Mouse (Mus musculus) midbrain, embryonic 11.5 days (tissue): ENCODE data around the gene Btbd19. TPM values are rescaled to one million over a fixed set of nuclear protein-coding genes. Genes with fewer than 3 reads are reported as not detected.

ENCODE experiments used
- ATAC-seq: fragments of 200-750 bp; cut with Nextera tagmentation; 2 replicates; pipeline ENCODE4 v1.8.0; 2017; ENCODE audit warnings: moderate TSS enrichment, moderate library complexity; ENCODE audit not compliant: low FRiP score
- DNase-seq: peaks from one replicate; pipeline ENCODE4 v3.0.0; 2015; ENCODE audit warnings: low spot score; ENCODE audit errors: missing footprints
- H3K27ac ChIP-seq: fragments of 300-500 bp; sonication (generic); 2 replicates; pipeline ENCODE4 v1.5.1; 2014; ENCODE audit warnings: low read depth, low read length
- H3K27me3 ChIP-seq: fragments of 300-500 bp; sonication (generic); 2 replicates; pipeline ENCODE4 v1.6.1; 2014; ENCODE audit warnings: mild to moderate bottlenecking, low read length, moderate library complexity, mixed read lengths; ENCODE audit not compliant: control insufficient read depth, insufficient read depth
- H3K36me3 ChIP-seq: fragments of 300-500 bp; sonication (generic); 2 replicates; pipeline ENCODE4 v1.6.1; 2014; ENCODE audit warnings: mild to moderate bottlenecking, low read length, moderate library complexity, mixed read lengths; ENCODE audit not compliant: control insufficient read depth, insufficient read depth
- H3K4me1 ChIP-seq: fragments of 300-500 bp; sonication (generic); 2 replicates; pipeline ENCODE4 v1.6.1; 2014; ENCODE audit warnings: low read length; ENCODE audit not compliant: control insufficient read depth, insufficient read depth
- H3K4me2 ChIP-seq: fragments of 300-500 bp; sonication (generic); 2 replicates; pipeline ENCODE4 v1.6.1; 2014; ENCODE audit warnings: mild to moderate bottlenecking, moderate library complexity
- H3K4me3 ChIP-seq: fragments of 300-500 bp; sonication (generic); 2 replicates; pipeline ENCODE4 v1.5.1; 2014; ENCODE audit warnings: low read depth, low read length
- H3K9ac ChIP-seq: fragments of 300-500 bp; sonication (generic); 2 replicates; pipeline ENCODE4 v1.6.1; 2014; ENCODE audit warnings: low read length
- H3K9me3 ChIP-seq: fragments of 300-500 bp; sonication (generic); 2 replicates; pipeline ENCODE4 v1.6.1; 2016; ENCODE audit warnings: low read length; ENCODE audit not compliant: control insufficient read depth
- WGBS: fragments of 180-500 bp; shearing (Covaris S2); extraction: QIAGEN DNeasy Blood & Tissue Kit; methylation state at CpG from one replicate; pipeline ENCODE4 v1.1.7; 2014; 5-methylcytosine and 5-hydroxymethylcytosine counted together
- polyA plus RNA-seq: library from polyadenylated mRNA; unstranded; fragments of >200 nt; fragmentation: Nextera tagmentation; extraction: Ambion mirVana; gene quantifications from 2 replicates; pipeline ENCODE4 v1.2.1, GENCODE M21; 2014

The Btbd19 gene
- polyA plus RNA-seq, 1 experiment from 2014 or later, result 3.8 TPM

DNA sequence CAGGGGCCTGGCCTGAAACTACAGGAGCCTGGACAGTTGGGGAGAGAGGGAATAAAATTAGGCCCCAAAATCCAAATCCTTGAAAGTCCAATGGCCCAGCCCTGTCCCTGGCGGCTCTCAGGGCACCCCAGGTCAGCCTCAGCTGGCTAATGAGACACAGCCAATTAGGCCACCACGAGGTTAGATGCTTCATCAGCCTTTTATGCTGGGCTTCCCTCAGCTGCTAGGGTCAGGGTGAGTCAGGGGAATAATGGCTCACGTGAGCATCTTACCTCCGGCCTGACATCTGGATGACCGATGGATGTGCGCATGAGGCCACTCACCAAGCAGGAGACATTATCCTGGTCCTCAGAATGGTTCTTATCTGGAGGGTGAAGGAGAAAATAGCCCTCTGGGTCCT lies 5.3 kb upstream of the Btbd19 start:
- H3K4me1 ChIP-seq, result peaks cover 36% of the 10 kb centered on the region
- peak overlapping the region; percentile 72; the same call in 1 of the 2 replicates for H3K4me2 ChIP-seq
- no peak for DNase-seq
- 0 out of 2 replicates have a peak, but pooled peaks cover 3% of the 10 kb centered on the region for H3K27me3 ChIP-seq
- peak overlapping the region; percentile 52 for H3K27ac ChIP-seq
- no peaks in the 10 kb centered on the region for H3K9me3 ChIP-seq
- H3K9ac ChIP-seq, result 0 out of 2 replicates have a peak overlapping the region, but pooled peaks have one; percentile 0
- WGBS, result 56% methylated on average over 6 of the region's 6 CpGs
- H3K36me3 ChIP-seq, result no peaks in the 10 kb centered on the region; the same call in 1 of the 2 replicates
- H3K4me3 ChIP-seq, result no peak overlapping the region
- no peak for ATAC-seq

DNA sequence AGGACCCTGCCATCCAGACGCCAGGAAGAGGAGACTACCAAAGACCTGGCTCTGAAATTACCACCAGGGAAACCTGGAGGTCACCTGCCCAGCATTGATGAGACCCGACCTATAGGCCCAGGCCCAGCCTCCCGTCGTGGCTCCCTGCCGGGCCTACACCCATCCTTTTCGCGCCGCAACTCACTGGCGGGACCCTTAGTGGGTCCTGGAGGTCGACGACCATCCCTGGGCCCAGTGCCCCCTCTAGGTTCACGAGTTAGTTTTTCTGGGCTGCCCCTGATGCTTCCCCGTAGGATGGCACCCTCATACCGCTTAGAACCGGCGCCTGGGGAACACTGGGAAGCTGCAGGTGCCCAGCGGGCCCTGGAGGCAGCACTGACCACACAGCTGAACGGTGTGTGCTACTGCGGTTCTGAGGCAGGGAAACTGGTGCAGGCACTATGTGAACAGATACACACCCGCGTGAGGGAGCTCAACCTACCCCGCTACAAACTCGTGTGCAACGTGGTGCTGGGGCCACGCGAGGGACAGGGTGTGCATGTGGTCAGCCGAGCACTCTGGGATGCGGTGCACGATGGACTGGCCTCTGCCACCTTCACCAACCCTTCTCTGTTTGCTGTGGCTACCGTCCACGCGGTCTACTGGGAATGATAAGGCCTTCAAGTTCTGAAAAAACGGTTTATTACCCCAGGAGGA lies 2.6 kb upstream of the Btbd19 start:
- peaks cover 40% of the 10 kb centered on the region for H3K4me1 ChIP-seq
- H3K4me3 ChIP-seq, result no peak overlapping the region
- DNase-seq (peak; percentile 81), ATAC-seq (no peak)
- no peak overlapping the region for H3K4me2 ChIP-seq
- 0 out of 2 replicates have a peak, but pooled peaks cover 3% of the 10 kb centered on the region for H3K27me3 ChIP-seq
- WGBS, result 92% methylated on average over 33 of the region's 33 CpGs
- H3K9me3 ChIP-seq, result no peaks in the 10 kb centered on the region
- no peak overlapping the region for H3K9ac ChIP-seq
- H3K27ac ChIP-seq, result no peak overlapping the region
- no peaks in the 10 kb centered on the region; the same call in 1 of the 2 replicates for H3K36me3 ChIP-seq

DNA sequence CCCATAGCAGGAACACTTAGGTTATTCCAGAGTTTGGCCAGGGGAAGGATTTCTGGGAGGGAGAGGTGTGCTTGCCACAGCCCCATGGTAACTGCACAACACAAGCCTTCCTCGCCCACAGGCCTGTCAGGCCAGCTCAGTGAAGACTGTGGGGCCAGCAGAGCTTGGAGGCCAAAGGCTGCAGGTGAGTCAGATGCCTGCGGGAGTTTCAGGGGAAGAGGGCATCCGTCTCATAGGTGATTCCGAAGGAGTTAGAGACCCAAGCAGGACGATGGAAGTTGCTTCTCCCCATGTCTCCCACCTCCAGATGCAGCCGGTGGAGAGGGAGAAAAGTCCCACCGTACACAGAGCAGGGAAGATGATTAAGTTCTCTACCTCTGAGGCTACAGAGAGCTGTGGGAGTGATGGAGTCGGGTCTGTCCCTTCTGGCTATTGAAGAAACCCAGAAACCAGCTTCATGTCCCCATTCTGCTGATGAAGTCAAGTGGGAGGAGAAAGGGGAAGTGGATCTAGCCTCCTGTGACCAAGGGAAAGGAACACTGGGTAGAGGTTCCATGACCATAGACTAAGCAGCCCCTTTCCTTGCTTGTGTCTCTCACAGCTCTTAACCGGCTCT lies 1.3 kb upstream of the Btbd19 start, which contains the start of gene Tctex1d4:
Gene Tctex1d4 (plus strand): TSS at position 120 of the 616 bp plus-strand sequence.
- ATAC-seq (no peak), DNase-seq (peak; percentile 84)
- no peak within 1 kb of the TSS for H3K4me2 ChIP-seq
- peak within 1 kb of the TSS; percentile 41 for H3K9ac ChIP-seq
- H3K27ac ChIP-seq, result peak within 1 kb of the TSS; percentile 73
- 84% methylated on average over 9 of the region's 9 CpGs for WGBS
- H3K27me3 ChIP-seq, result 0 out of 2 replicates have a peak, but pooled peaks cover 3% of the 10 kb centered on the region
- peaks cover 29% of the 10 kb centered on the region for H3K4me1 ChIP-seq
- no peaks in the 10 kb centered on the region; the same call in 1 of the 2 replicates for H3K36me3 ChIP-seq
- H3K4me3 ChIP-seq, result no peak within 1 kb of the TSS
- no peaks in the 10 kb centered on the region for H3K9me3 ChIP-seq

DNA sequence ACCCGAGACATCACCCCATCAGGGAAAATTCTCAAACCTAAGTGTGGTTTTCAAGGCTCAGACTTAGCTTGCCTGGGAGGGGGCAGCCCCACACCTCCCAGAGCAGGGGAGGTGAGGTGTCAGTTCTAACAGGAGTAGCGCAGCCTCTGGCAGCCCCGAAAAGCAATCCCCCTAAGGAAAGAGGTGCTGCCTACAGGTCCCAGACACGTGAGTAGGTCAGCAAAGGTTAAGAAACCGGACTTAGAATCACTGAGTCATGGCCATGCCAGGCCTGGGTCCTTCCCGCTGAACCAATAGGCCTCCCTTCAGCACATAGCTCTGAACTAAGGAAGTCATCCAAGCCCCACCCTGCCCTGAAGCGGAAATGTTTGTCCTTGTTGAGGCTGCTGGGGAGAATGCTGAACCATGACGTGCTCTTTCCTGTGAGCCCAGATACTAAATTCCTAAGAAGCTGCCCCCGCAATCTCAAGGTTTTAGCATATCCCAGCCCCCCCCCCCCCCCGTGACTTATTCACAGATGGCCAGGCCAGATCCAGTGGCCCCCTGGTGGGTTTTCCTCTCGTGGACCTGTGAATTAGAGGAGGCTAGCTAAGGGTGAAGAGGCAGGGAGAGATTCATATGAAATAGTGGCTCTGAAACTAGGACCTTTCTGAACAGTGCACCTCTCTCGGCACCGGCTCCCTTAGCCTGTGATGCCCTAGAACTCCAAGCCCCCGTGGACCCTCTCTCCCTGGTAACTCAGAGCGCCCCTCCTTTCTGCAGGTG lies 567 bp upstream of the Btbd19 start:
- no peak overlapping the region for H3K4me2 ChIP-seq
- peaks cover 24% of the 10 kb centered on the region for H3K4me1 ChIP-seq
- peak overlapping the region; percentile 41 for H3K9ac ChIP-seq
- H3K36me3 ChIP-seq, result no peaks in the 10 kb centered on the region; the same call in 1 of the 2 replicates
- peak overlapping the region; percentile 73 for H3K27ac ChIP-seq
- 42% methylated on average over 15 of the region's 15 CpGs for WGBS
- 0 out of 2 replicates have a peak, but pooled peaks cover 3% of the 10 kb centered on the region for H3K27me3 ChIP-seq
- peak; percentile 33 for ATAC-seq
- DNase-seq, result peak; percentile 94
- H3K4me3 ChIP-seq, result no peak overlapping the region
- no peaks in the 10 kb centered on the region for H3K9me3 ChIP-seq

DNA sequence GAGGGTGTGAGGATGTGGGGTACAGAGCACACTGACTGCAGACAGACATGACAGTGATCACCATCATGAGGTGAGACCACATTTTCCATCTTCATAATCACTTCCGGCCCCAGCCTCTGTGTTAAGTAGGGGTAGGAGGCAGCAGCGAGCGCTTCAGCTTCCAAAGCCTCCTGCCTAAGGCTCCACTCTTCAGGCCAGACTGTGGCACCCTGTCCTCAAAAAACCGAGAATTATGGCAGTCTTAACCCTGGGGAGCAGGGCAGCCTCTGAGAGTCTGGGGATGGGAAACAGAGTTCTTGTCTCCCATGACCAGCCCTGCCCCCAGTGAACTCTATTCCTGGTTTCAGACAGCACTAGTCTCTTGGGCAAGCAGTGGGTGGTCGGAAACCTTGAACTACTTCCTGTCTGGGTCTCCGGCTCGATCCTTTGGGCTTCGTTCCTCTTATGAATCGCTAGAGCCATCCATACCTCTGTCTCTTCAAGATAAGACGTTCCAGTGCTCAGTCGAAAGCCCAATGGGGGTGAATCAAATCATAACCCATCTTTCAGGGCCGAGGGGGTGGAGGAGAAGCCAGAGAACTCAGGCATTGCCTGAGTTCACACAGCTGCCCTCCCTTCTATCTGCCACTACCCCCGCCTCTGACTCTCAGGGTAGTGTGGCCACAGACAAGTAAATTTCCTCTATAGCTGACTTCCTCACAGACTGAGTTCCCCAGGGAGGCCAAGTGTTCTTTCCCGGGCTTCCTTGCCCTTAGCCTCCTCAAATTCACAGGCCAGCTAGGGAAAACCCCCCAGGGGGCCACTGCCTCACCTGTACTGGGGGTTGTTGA lies 792 bp downstream of the Btbd19 start:
- ATAC-seq, result no peak

DNA sequence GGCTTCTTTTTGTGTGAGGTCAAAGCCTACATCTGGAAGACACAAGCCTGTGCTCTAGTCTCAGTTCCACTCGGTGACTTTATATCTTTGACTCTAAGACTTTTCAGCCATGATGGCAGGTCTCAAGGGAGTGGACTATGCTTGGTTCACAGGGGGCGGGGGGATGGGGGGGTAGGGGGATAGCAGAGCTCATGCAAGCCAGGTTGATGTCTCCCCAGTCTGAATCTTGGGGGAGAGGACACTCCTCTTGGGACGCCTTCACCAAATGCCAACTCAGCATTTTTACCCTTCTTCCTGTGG lies 1.4 kb downstream of the Btbd19 start:
- 91% methylated on average over 3 of the region's 3 CpGs for WGBS
- ATAC-seq, result no peak

More for the DNA sequence above, 792 bp downstream of the Btbd19 start:
- Histone ChIP-seq H3K36me3 (no peaks in the 10 kb centered on the region; the same call in 1 of the 2 replicates), H3K27ac (peak overlapping the region; percentile 73), H3K4me1 (peaks cover 20% of the 10 kb centered on the region), H3K9me3 (no peaks in the 10 kb centered on the region), H3K4me3 (no peak overlapping the region), H3K9ac (peak overlapping the region; percentile 41), H3K4me2 (peak overlapping the region; percentile 6; the same call in 1 of the 2 replicates), H3K27me3 (no peaks in the 10 kb centered on the region)
- peak; percentile 81 for DNase-seq
- WGBS, result 74% methylated on average over 14 of the region's 14 CpGs

DNA sequence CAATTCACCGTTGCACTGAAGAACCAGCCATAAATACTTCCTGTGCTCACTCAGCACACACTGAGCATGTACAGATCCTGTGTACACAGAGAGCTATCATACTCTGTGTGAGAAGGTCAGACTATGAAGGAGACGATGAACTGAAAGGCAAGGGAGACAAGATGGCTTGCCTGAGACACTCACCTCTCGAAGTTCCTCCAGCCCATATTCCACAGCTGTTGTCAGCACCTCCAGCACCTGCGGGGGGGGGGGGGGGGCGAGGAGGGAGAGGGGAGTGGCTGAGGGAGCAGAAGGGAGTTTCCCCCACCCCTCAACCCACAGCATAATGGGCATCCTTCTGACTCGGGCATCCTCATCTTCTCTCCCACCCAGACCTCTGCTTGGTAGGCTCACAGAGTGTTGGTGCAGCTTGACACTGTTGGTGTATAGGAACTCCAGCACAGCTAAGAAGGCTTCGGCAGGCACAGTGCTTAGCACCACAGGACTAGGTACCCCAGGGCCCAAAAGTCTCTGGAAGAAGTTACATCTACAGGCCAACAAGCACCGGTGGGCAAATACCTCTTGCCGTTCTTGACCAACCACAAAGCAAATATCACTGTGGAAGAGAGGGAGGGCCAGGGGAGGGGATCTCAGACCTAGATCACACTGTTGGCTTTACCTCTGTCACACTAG lies 1.8 kb downstream of the Btbd19 start:
- no peaks in the 10 kb centered on the region for H3K9me3 ChIP-seq
- H3K36me3 ChIP-seq, result no peaks in the 10 kb centered on the region; the same call in 1 of the 2 replicates
- no peak overlapping the region for H3K4me2 ChIP-seq
- no peak overlapping the region for H3K9ac ChIP-seq
- WGBS, result 89% methylated on average over 8 of the region's 9 CpGs
- ATAC-seq, result no peak
- H3K27me3 ChIP-seq, result no peaks in the 10 kb centered on the region
- H3K4me3 ChIP-seq, result no peak overlapping the region
- H3K4me1 ChIP-seq, result peaks cover 20% of the 10 kb centered on the region
- no peak overlapping the region for H3K27ac ChIP-seq
- DNase-seq, result peak; percentile 12

More for the DNA sequence above, 1.4 kb downstream of the Btbd19 start:
- no peak overlapping the region for H3K9ac ChIP-seq
- H3K4me3 ChIP-seq, result no peak overlapping the region
- no peaks in the 10 kb centered on the region for H3K27me3 ChIP-seq
- peaks cover 20% of the 10 kb centered on the region for H3K4me1 ChIP-seq
- H3K27ac ChIP-seq, result no peak overlapping the region
- H3K9me3 ChIP-seq, result no peaks in the 10 kb centered on the region
- peak; percentile 51 for DNase-seq
- H3K4me2 ChIP-seq, result no peak overlapping the region
- H3K36me3 ChIP-seq, result no peaks in the 10 kb centered on the region; the same call in 1 of the 2 replicates

DNA sequence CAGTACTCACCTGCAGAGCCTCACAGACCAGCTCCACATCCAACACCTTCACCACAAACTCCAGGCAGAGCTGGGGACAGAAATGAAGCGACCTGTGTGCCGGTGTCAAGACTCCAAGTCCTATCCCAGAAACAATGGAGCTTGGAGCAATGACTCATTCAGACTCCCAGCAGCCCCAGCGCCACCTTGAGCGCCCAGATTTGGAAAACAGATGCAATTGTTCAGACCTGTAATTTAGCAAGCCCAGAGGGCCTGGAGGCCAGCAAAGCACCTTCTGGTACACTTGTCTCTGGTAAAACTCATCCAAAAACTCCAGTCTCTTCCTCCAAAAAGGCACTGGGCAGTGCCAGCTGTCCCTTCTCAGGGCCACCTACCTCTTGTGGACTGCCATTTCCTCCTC lies 3.3 kb downstream of the Btbd19 start:
- Histone ChIP-seq H3K9ac (no peak overlapping the region), H3K9me3 (no peaks in the 10 kb centered on the region), H3K4me3 (no peak overlapping the region), H3K4me2 (no peak overlapping the region), H3K36me3 (no peaks in the 10 kb centered on the region), H3K27ac (no peak overlapping the region), H3K27me3 (no peaks in the 10 kb centered on the region), H3K4me1 (peaks cover 20% of the 10 kb centered on the region)
- 85% methylated on average over 4 of the region's 4 CpGs for WGBS
- DNase-seq (peak; percentile 4), ATAC-seq (no peak)
